Mouse (Mus musculus): ENCODE measurements around the gene Dhx58.
A peak's percentile ranks its signal among the peaks of the same experiment; 100 is the strongest.

Gene Dhx58

DNA sequence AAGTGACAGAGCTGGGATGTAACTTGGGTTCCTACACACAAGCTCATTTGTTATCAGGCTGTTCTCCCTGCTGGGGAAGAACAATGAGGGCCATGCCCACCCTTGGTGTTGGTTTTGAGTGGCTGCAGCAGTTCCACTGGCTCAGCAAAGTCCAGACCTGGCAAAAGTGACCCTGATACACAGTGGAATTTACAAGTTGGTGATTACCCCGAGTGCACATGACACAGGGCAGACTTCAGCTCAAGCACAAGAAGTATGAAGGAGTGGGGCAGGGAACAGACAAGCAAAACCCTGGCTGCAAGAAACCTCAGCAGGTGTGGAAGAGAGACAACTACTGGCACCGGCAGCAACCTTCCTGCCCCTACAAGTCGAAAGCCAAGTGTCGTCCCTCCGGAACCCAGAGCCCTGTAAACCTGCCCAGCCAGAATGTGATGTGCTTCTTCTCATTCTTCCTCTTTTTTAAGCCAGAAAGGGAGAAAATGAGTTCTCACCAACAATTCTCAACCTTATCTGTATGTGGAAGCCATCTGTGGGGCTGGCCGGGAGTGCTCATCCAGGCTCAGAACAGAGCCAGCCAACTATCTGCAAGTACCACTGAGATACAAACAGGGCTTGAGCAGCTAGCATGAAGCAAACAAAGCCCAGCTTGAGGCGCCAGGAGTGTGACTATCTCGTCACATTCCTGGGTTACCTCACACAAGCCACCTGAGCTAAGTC is 17.9 kb upstream of the Dhx58 start:
- no peak for DNase-seq (ENCODE audit: low spot score)

DNA sequence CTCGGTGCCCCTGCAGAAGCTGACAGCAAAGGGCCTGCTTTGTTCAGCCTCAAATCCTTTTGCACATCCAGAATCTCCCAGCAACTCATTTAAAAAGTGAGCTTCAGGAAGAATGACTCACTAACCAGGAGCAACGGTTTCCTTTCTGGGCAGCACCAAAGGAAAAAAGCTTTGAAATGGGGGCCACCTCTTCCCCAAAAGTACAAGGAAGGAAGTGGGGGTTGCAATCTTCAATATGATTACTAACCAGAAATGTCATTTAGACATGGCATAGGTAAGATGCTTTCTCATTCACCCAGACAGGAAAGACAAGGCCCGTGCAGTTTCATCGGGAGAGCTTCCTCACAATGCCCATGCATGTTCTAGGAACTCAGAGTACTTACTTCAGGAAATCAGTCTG is 17.2 kb upstream of the Dhx58 start:
- DNase-seq (ENCODE audit: low spot score): no peak

DNA sequence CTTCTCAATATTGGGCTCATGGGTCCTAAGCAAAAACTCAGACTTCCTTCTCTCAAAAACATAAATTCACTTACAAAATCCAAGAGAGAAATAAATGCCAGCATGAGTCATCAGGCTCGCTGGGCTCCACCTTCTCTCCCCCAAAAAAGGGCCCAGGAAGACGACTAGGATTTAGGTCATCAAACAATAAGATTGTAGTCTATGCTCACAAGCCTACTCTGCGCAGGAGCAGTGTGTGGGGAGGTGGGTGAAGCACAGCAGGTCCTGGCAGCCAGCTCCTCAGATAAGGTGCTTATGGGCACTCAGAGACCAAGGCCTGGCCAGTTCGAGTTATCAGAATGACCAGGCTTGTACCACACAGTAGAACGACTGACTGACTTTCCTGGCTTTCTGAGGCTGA is 16.3 kb upstream of the Dhx58 start:
- no peak for DNase-seq (ENCODE audit: low spot score)

DNA sequence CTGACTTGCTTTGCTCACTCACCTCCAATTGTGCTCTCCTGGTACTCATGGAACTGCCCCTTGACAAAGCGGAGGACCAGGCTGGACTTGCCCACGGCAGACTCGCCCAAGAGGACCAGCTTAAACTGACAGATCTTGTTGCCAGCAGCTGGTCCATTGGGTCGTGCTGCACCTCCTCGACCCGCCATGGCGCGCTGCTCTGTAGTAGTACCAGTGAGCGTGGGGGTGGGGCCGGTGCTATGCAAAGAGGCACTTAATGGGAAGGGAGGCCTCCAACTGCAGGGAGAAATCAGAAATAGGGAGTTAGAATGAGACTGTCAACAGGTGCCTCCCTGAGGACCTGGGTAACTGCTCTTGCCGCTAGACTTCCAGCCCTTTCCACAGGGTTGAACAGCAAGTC is 15.8 kb upstream of the Dhx58 start:
- no peak for DNase-seq (ENCODE audit: low spot score)

DNA sequence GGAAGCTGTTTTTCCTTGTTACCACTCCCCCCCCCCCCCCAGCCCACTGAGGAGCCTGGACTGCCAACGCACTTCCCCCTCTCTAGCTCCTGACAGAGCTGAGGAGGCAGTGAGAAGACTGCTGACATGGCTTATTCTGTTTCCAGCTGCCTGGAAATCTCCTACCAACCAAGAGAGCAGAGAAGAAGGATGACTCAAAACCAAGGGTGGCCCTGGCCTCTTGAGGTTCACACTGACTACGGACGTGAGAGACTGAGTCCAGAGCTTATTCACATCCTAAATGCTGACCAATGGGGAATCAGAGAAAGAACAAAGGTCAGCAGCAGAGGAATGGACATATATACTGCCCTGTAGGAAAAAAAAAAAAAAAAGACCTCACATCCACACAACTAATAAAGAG is 15.2 kb upstream of the Dhx58 start:
- DNase-seq (ENCODE audit: low spot score): no peak

DNA sequence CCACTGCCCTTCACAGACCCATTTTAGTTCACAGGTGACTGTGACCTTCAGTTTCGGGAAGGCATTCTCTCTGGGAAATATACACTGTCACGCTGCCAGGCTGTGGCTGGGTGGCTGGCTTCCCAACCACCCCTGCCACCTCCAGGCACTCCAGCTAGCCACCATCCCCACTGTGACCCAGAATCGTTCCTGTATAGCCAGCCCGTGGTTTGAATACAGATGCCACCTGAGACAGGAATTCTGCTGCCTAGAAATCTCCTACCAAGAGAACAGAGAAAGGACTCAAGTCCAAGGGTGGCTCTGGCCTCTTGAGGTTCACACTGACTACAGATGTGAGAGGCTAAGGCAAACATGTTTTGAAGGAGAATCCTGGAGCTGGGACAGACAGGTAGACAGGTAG is 14.8 kb upstream of the Dhx58 start:
- no peak for DNase-seq (ENCODE audit: low spot score)

DNA sequence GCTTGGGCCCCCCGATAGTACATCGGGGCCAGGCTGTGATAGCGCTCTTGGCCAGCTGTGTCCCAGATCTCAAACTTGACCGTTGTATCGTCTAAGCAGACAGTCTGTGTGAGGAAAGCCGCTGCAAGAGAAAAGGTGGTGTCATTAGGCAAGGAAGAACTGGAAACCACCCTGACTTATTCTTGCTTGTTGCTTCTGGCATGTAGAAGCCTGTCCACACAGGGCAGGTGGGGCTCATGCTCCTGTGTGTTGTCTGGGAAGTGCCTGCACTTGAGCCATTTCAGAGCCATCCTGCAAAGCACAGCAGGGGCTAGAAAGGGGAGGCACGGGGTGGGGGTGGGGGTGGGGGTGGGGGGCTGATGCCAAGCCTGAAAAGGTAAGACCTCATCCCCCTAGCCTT is 14.4 kb upstream of the Dhx58 start:
- no peak for DNase-seq (ENCODE audit: low spot score)

DNA sequence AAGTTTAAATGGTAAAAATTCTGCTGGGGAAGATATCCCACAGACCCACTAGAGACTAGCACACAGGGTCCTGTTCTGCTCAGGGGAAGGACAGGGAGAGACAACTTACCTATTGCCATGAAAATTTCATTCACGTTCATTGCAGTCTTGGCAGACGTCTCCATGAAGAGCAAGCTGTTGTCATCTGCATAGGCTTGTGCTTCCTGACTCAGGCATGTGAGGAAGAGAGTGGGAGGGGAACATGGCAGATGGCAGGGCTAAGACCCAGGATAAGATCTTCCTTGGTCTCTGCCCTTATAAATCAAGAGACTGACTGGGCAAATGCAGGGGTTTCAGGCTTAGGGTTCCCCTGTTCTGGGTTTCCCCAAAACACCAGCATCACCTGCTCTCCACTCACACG is 12.6 kb upstream of the Dhx58 start:
- no peak for DNase-seq (ENCODE audit: low spot score)

DNA sequence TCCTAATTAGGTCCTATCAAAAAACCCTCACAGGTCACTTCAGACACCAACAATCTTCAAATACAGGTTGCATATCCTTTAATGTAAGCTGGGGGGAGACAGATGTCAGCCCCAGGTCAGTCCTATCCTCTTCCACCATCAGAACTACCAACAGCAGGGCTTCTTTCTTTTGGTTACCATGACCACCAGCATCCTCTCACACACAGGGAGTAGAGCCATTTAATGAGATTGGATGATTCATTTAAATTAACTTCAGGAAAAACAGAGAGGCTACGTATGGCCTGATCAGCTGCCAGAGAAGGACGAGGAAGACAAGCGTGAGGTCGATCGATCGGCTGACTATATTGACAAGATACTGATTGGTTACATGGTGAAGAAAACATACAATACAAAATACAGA is 10.9 kb upstream of the Dhx58 start:
- no peak for DNase-seq (ENCODE audit: low spot score)

DNA sequence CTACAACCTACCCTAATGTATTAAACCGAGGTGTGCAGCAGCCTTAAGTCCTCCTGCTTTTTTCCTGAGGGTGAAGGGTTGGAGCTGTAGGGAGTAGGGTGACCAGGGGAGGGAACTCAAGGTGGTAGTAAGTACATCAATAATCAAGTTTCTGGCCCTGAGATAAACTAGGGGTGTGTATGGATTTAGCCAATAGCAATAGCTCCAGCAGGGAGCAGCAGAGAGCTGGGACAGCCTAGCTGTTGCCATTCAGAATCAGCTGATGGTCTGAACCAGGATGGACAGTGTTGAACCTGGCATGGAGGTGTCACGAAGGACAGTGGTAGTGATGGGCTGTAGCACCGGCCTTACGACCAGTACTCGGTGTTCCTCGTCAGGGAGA is 10.5 kb upstream of the Dhx58 start:
- peak; percentile 90 for DNase-seq (ENCODE audit: low spot score)

DNA sequence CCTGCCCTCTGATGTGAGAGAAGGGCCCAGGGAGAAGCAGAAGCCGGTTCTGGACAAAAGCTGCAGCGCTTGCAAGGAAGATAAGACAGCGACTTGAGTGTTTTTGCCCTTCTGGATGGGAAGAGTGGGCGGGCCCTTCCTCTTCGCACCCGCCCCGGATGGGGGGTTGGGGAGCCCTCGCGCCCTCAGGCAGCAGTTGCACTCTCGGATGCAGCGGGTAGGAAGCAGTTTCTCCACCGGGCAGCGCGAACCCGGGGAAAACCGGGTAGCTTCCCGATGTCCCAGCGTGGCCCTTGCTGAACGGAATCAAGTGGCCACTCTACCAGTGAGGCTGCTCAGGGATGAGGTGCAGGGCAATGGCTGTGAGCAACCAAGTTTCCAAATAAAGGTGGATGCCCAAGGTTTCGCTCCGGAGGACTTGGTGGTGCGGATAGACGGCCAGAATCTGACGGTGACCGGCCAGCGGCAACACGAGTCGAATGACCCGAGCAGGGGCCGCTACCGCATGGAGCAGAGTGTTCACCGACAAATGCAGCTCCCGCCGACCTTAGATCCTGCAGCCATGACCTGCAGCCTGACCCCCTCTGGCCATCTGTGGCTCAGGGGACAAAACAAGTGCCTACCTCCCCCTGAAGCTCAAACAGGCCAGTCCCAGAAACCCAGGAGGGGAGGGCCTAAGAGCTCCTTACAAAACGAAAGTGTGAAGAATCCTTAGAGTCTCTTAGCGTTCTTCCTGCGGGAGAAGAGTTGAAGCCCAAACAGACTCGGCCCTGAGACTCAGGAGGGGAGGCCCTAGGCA is 9.9 kb upstream of the Dhx58 start, which contains the start of gene Hspb9:
Gene Hspb9, plus strand, starts transcription at position 116 of the 799 bp plus-strand sequence.
- peak; percentile 38 for DNase-seq (ENCODE audit: low spot score)

DNA sequence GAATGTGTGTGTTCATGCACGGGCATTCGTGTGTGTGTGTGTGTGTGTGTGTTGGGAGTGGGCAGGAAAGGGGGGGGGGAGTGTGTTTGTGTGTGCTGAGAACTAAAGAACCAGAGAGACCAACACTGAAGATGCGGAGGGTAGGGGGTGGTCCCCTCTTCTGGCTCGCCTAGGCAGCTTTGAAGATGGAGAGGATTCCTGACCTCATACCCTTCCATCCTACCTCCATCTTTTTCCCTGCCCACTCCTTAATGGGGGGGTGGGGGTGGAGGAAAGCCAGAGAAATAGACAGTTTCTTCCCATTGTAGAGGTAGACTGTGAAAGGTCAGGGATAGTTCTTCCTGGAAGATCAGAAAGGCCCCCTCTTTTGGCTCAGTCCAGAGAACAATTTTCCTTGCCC is 9.1 kb upstream of the Dhx58 start:
- no peak for DNase-seq (ENCODE audit: low spot score)

DNA sequence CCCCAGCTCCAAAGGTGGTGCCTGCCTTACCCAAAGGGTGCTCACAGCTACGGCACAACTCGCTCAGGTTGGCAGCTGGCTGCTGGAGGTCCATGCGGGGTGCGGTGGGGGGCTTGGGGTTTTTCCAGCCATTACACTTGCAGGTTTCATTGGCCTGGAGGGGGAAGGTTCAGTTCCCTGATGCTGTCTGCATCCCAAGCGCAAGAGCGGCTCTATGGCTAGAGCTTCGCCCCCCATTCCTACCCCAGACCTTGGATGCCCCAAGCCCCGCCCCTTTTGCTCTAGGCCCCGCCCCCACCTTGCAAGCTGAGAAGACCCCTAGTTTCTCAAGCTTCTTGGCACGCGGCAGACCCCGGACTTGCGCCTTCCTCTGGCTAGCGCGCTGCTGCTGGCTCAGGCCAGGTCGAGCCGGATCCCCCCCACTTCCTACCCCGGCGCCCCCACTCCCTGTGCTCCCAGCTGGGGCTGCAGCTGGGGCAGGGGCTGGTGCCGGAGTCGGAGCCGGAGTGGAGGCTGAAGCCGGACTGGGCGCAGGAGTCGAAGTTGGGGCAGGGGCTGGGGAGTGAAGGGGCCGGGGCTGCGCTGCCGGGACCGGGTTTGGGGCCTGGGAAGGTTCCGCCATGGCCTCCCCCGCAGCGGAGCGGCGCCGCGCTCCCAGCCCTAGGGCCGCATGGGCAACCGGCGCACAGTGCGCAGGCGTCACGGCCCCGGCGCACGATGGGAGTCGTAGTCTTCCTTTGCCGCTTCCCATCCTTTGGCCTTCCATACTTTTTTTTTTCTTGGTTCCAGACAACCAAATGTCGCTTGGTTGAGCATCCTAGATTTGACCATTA is 7.9 kb upstream of the Dhx58 start, which contains the start of gene Kat2a:
Gene Kat2a, minus strand, starts transcription at position 683 of the 833 bp plus-strand sequence.
- peak; percentile 89 for DNase-seq (ENCODE audit: low spot score)

DNA sequence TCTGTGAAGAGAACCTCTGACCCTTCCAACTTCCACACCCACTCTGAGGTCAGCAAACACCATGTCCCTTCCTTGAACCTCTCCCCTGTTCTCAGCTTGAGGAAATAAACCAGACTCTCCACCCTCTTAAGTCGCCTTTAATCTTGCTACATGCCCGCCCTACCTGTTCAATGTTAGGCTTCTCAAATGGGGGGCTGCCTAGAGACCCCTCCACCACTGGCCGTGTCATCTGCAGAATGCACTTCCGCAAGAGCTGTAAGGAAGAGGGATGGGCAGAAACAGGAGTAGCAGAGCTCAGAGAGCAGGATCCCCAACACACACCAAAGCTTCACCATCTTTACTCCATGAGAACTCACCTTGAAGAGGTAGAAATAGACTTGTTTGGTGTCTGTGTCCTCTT is 6.9 kb upstream of the Dhx58 start:
- no peak for DNase-seq (ENCODE audit: low spot score)

DNA sequence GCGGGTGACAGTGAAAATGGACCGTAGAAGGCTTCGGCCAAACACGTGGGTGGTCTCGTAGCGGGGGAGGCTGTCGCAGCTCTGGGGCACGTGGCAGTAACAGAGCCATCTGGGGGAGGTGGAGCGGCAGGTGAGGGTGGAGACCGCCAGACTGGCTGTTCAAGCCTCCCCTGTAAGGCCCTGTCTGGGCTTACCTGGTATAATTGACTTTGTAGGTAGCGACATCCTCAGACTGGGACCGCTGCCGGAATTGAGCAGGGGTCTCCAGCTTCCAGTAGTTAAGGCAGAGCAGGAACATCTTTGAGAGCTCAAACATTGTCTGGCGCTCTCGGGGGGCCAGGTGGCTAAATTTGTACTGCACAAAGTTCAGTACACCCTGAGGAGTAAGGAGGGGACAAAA is 6.5 kb upstream of the Dhx58 start:
- no peak for DNase-seq (ENCODE audit: low spot score)

DNA sequence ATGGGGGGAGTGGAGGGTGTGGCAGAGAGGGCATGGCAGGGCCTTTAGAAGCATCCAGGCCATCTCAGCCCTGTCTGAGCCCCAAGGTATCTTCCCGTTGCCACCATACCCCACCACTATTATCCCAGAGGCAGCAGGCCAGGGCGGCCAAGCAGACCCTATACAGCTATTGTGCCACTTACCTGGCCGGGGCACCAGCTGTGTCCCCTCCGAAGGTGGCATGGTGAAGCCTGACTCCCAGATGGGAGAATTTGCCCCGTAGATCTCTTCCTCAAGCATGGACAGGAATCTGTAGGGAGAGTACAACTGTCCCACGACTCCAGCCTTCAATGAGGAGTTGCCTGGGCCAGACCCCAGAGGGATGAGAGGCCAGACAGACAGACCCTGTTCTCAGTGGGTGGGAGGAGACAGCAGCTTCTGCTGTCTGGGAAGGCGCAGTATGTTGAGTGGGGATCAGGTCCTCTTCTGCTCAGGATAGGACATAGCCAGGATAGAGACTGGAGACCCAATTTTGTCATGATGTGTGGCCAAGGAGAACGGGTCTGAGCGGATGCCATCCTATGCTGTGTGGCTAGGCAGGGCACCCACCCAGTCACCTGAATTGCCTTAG is 5.2 kb upstream of the Dhx58 start:
- no peak for DNase-seq (ENCODE audit: low spot score)

DNA sequence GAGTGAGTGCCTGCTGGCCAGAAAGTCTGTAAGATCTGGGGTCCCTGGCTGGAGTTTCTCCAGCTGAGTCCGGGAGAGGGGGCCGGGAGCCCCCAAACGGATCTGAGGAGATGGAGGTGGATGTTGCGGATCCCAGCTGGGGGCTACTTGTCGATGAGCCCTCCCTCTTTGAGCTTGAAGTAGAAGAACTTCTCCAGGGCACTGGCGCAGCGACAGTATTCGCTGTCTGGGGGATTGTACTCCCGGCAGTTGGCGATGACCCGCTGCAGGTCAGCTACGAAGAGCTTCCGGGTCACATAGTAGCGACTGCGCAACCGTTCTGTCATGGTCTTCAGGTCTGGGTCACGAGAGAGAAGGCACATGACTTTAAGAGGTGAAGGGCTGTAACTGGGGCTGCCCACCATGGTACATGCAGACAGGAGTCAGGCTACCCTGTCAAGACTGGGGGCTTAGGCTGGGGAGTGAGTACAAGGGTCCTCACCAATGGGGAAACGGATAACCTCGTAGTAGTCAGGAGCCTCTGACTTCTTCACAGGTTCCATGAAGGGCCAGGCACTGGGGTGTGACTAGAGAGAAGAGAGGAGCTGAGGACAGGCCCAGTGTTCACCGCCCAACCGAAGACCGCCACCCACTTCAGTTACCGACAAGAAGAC is 1.1 kb upstream of the Dhx58 start:
- DNase-seq (ENCODE audit: low spot score): no peak

DNA sequence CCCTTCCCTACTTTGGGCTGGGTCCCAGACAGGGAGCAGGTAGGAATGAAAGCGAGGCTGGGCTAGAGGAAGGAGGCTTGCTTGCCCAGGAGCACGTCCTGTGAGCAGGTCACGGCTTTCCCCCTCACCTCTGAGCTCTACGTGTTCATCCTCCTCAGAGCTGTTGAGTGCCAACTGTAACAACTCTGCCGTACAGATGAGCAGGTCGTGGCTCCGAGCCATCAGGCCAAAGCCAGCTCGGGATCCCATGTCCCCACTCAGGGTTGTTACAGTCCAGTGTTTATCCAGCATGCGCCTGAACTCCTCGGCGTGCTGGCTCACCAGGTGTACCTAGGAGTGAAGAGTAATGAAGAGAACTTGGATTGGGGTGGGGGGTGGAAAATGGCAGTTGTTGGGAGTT is 705 bp downstream of the Dhx58 start:
- DNase-seq (ENCODE audit: low spot score): no peak

DNA sequence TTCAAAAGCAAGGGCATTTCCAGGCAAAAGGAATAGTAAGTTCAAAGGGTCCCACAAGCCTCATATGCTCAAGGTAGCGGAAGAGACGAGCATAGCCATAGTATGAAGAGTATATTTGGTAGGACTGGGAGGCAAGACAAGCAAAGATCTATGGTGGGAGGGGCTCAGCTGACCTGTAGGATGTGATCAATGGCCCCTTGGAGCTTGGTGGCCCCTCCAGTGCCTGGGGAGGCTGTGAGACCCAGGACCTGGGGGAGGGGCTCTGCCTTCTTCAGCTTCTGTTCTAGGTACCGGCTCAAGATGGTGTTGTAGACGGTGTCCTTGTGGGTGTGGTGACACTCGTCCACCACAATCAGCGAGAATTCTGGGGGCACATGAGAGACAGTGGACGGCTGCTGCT is 1.2 kb downstream of the Dhx58 start:
- DNase-seq (ENCODE audit: low spot score): no peak

DNA sequence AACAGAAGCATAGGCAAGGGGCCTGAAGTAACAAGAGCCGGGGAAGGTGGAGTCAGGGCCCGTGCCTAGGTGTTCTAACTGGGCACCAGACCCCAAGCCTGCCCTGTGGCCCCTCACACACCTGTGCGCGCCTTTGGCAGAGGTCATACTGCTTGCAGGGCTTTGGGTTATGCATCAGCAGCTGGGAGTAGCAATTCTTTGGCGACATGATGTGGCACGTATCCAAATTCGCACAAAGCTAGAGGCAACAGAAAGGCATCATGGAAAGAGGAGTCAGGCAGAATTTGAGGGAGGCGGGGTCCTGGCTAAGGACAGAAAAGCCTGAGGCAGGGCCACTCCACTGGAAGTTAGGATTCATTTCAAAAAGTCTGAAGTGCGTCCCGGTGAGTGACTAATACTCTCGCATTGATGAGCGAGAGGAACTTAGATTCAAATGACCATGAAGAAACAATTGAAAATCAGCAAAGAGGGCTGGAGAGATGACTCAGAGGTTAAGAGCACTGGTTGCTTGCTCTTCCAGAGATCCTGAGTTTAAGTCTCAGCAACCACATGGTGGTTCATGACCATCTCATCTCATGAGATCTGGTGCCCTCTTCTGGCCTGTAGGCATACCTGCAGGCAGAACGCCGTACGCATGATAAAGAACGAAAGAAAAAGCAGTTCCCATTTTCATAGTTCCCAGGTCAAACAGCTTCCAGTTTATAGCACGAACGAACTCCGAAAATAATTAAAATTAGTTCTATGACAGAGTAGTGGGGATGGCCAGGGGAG is 1.8 kb downstream of the Dhx58 start:
- DNase-seq (ENCODE audit: low spot score): peak; percentile 86

DNA sequence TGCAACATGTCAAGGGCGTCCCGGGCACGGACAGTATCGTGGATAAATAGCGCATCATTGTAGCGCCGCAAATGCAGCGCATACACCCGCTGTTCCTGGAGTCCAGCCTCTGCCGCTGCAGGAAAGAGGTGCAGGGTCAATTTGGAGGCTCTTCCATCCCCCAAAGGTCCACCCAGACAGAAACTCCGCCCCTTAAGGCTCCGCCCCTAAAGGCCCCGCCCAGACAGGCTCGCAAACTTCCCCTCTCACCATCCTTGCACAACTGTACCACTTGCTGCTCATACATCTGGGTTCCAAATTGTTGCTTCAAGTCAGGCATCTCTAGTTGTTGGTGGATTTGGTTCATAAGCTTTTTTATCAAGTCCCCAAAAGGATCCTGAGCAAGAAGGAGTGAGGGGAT is 2.8 kb downstream of the Dhx58 start:
- DNase-seq (ENCODE audit: low spot score): no peak
